Mouse (Mus musculus): ENCODE measurements around the gene Eif2b2.
A peak's percentile ranks its signal among the peaks of the same experiment; 100 is the strongest.

The Eif2b2 gene

DNA sequence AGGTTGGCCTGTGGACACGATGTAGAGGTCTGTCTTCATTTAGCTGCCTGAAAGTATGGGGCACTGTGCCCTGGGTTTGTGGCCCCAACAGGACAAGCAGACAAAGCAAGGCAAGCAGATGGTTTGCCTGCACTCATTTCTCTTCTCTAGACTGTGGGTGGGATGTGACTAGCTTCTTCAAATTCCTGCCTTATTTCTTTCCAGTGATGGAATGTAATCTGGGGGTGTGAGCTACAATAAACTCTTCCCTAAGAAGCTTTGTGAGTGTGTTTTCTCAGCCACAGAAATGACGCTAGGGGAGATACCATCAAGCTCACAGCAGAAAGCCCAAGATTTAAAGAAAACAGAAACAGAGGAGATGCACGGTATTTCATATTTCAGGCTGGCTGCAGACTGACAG is 32.8 kb downstream of the Eif2b2 start:
- no peak for DNase-seq (ENCODE audit: extremely low spot score, low spot score)

DNA sequence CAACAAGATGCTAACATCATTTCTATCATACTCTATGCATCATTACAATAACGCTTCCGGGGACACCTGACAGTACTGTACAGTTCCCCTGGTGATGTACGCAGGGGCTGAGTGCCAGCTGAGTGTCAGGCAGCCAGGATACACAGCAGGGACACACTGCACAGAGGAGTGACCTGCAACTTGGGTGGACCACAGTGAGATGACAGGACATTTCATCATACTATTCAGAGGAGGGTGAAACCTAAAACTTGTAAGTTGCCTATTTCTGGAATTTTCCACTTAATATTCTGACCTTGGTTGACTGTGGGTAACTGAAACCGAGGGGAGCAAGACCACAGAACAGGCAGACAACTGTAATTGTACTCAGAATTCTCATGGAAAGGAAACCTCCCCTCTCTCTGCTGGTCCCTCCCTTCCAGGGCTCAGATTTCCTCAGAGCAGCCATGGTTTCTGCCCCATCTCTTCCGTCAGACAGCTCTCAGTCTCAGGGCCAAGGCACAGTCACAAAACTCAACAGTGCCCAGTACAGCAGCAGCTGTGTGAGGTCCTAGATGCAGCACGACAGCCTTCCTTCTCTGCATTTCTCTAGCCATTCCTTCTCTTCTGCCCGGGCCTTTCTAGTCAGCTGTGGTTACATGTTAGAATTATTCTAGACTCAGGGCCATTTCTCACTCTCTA is 36.9 kb downstream of the Eif2b2 start:
- no peak for DNase-seq (ENCODE audit: extremely low spot score, low spot score)

DNA sequence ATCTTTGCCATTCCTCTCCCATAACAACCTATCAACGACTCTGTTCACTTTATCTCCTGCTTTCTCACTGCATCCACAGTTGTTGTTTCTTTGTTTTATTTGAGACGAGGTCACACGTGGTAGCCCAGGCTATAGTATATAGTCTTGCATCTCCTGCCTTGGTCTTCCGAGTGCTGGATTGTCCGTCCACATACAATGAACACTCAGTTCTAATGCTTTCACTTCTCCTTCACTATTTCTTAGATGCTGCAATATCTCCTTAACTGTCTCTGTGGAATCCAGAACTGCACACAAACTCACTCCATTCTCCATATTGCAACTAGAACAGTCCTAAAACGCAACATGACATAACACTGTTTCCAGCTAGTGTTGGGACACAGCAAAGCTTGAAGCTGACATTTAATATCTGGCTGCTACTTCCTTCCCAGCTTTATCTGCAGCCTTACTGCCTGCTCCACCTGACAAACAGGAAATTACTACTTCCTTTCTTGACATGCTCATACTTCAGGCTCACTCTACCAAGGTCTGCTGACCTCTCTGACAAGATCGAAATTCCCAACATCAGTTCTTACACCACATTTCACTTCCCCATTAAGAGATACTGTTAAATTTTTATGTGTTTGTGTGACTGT is 37.8 kb downstream of the Eif2b2 start:
- DNase-seq (ENCODE audit: extremely low spot score, low spot score): no peak

DNA sequence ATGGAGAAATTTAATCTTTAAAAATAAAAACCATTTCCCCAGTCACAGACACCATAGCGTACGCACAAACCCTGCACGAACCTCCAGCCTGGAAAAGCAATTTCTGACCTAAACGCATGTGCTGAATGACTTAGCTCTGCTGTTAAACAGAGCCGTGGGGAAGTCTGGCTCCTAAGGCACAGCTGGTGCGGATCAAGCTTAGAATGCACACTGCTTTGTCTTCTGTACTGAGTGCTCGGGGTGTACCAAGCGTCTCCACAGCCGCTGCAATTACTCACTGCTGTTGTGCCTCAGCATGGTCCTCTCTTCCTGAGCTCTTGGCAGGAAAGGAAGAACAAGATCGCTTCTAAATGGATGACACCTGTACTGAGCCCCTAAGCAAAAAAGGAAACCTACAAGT is 43.2 kb downstream of the Eif2b2 start:
- DNase-seq (ENCODE audit: extremely low spot score, low spot score): peak; percentile 59

GRCm38 (mm10) chr12:85263190-85263589 is 43.9 kb downstream of the Eif2b2 start:
- DNase-seq (ENCODE audit: extremely low spot score, low spot score): no peak

GRCm38 (mm10) chr12:85264531-85264930 is 45.2 kb downstream of the Eif2b2 start:
- DNase-seq (ENCODE audit: extremely low spot score, low spot score): no peak

- DNase-seq (ENCODE audit: extremely low spot score, low spot score): no peak
Measured at GRCm38 (mm10) chr12:85264940-85265339, 45.7 kb downstream of the Eif2b2 start.

DNA sequence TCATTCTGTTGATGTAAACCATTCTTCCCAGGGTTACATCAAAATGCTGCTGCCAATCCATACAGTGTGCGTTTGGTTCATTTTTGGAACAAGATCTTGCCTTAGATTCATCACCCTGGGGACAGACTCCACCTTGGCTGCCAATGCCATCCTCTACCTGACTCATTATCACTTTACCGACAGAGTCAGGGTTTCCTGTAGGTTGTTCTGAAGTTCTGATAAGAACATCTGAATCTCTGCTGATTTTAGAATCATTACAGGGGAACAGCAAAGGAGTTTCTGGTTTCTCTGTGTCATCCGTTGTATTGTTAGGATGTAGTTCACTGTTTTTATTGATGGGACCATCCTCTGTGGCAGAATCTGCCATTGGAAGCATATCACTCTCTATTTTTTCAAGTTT is 47.0 kb downstream of the Eif2b2 start:
- DNase-seq (ENCODE audit: extremely low spot score, low spot score): no peak

GRCm38 (mm10) chr12:85269821-85270220 is 50.5 kb downstream of the Eif2b2 start:
- DNase-seq (ENCODE audit: extremely low spot score, low spot score): no peak

DNA sequence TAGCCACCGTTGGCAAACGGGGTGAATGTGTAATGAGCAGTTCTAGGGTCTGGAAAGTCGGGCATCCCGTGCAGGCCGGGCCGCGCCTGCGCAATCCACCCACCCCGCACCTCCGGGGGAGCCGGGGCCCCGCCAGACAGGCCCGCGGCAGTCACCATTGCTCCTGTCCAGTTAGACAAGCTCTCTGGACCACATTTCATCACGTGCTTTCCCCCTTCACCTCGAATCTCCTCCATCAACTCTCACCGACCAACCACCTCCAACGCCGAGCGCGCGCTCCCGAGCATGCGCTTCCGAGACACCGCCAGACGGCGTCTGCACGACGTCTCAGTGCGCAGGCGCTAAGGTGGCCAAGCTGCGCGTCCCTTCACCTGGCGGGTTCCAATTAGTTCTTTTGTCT is 51.0 kb downstream of the Eif2b2 start, which contains the start of gene Mlh3:
Gene Mlh3, minus strand, starts transcription at position 281 of the 400 bp plus-strand sequence.
- peak; percentile 84 for DNase-seq (ENCODE audit: extremely low spot score, low spot score)

GRCm38 (mm10) chr12:85271132-85271842 is 52.0 kb downstream of the Eif2b2 start:
- DNase-seq (ENCODE audit: extremely low spot score, low spot score): no peak

GRCm38 (mm10) chr12:85271843-85272206 is 52.5 kb downstream of the Eif2b2 start:
- no peak for DNase-seq (ENCODE audit: extremely low spot score, low spot score)

DNA sequence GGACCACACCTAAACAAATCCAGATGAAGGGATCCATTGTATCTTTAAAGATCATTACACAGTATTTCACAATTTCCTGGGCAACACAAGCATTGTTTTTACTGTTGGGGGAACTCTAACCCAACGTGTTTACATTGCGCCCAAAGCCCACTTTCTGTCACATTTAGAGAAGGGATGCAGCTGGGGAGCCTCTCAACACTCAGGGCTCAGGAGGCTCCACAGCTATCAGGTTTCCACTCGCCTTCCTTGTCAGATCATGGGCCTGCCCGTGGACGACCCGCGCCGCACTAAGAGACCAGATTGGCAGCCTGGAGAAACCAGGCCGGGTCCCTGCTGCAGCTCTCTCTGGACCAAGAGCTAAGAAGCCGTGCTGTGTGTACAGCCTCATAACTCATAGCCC is 54.2 kb downstream of the Eif2b2 start:
- no peak for DNase-seq (ENCODE audit: extremely low spot score, low spot score)
